Mouse (Mus musculus): ENCODE data around the gene Usp12.

GRCm38 (mm10) chr5:146724956-146725355, 69.8 kb downstream of the Usp12 start:
- TF ChIP-seq CTCF (IDR thresholded peaks at IDR 0.05; ENCODE audit: low read depth, low read length) (no peak), POLR2A (IDR thresholded peaks at IDR 0.05; ENCODE audit: extremely low read depth, insufficient read depth, low read length) (no peak)
